Mouse (Mus musculus) forebrain, postnatal 0 days (tissue): Measurements from ENCODE around the gene Wnk2. TPM values are rescaled to one million over a fixed set of nuclear protein-coding genes. Genes with fewer than 3 reads are reported as not detected.
A peak's percentile ranks its signal among the peaks of the same experiment; 100 is the strongest.

Experiments used
- ATAC-seq: fragments of 200-750 bp; cut with Nextera tagmentation; 2 replicates; pipeline ENCODE4 v1.8.0; 2017; ENCODE audit warnings: mild to moderate bottlenecking, moderate library complexity
- DNase-seq: peaks from one replicate; pipeline ENCODE4 v3.0.0-alpha.2; 2015
- H3K27ac ChIP-seq: fragments of 300-500 bp; sonication (generic); 2 replicates; pipeline ENCODE4 v1.5.1; 2014; ENCODE audit warnings: low read depth, mild to moderate bottlenecking, antibody characterized with exemption, low read length, moderate library complexity, mixed read lengths
- H3K27me3 ChIP-seq: fragments of 300-500 bp; sonication (generic); 2 replicates; pipeline ENCODE4 v1.6.1; 2014; ENCODE audit warnings: mild to moderate bottlenecking, low read length, mixed read lengths; ENCODE audit not compliant: insufficient read depth
- H3K36me3 ChIP-seq: fragments of 300-500 bp; sonication (generic); 2 replicates; pipeline ENCODE4 v1.6.1; 2014; ENCODE audit warnings: mild to moderate bottlenecking, moderate library complexity; ENCODE audit not compliant: insufficient read depth
- H3K4me1 ChIP-seq: fragments of 300-500 bp; sonication (generic); 2 replicates; pipeline ENCODE4 v1.6.1; 2014; ENCODE audit warnings: antibody characterized with exemption; ENCODE audit not compliant: insufficient read depth
- H3K4me2 ChIP-seq: fragments of 300-500 bp; sonication (generic); 2 replicates; pipeline ENCODE4 v1.6.1; 2014; ENCODE audit warnings: low read depth, mild to moderate bottlenecking, moderate library complexity
- H3K4me3 ChIP-seq: fragments of 300-500 bp; sonication (generic); 2 replicates; pipeline ENCODE4 v1.5.1; 2014; ENCODE audit warnings: low read depth, low read length, mixed read lengths
- H3K9ac ChIP-seq: fragments of 300-500 bp; sonication (generic); 2 replicates; pipeline ENCODE4 v1.6.1; 2014; ENCODE audit warnings: mild to moderate bottlenecking
- H3K9me3 ChIP-seq: fragments of 300-500 bp; sonication (generic); 2 replicates; pipeline ENCODE4 v1.6.1; 2016; ENCODE audit warnings: low read length
- CTCF ChIP-seq: sonication (generic); IDR thresholded peaks from 2 replicates; pipeline ENCODE4 v1.5.1; 2016; ENCODE audit warnings: antibody characterized with exemption, control low read depth, low read depth
- WGBS: fragments of 180-500 bp; shearing (Covaris S2); extraction: QIAGEN DNeasy Blood & Tissue Kit; methylation state at CpG from one replicate; pipeline ENCODE4 v1.1.7; 2014; 5-methylcytosine and 5-hydroxymethylcytosine counted together
- polyA plus RNA-seq: library from polyadenylated mRNA; unstranded; fragments of >200 nt; fragmentation: Nextera tagmentation; extraction: Ambion mirVana; gene quantifications from 2 replicates; pipeline ENCODE4 v1.2.1, GENCODE M21; 2015
- total RNA-seq: library from RNA; depleted of rRNA; stranded (reverse); fragments of >200 nt; gene quantifications from 2 replicates; pipeline ENCODE4 v1.2.3, GENCODE M21; 2014; rRNA removed

Gene Wnk2
- total and polyA plus RNA-seq, 2 experiments from 2014 or later = 15.2 to 46.6 TPM

GRCm38 (mm10) chr13:48992914-48993313 is 154.9 kb downstream of the Wnk2 start:
- no peak for TF ChIP-seq CTCF
- peak; percentile 82 for ATAC-seq
- no peaks in the 10 kb centered on the region for H3K27me3 ChIP-seq
- peaks cover 5% of the 10 kb centered on the region; the same call in 1 of the 2 replicates for H3K4me1 ChIP-seq
- H3K9me3 ChIP-seq = no peaks in the 10 kb centered on the region
- DNase-seq = peak; percentile 70
- no peak overlapping the region for H3K9ac ChIP-seq
- H3K27ac ChIP-seq = no peak overlapping the region
- H3K36me3 ChIP-seq = no peaks in the 10 kb centered on the region
- H3K4me3 ChIP-seq = no peak overlapping the region
- no peak overlapping the region for H3K4me2 ChIP-seq

DNA sequence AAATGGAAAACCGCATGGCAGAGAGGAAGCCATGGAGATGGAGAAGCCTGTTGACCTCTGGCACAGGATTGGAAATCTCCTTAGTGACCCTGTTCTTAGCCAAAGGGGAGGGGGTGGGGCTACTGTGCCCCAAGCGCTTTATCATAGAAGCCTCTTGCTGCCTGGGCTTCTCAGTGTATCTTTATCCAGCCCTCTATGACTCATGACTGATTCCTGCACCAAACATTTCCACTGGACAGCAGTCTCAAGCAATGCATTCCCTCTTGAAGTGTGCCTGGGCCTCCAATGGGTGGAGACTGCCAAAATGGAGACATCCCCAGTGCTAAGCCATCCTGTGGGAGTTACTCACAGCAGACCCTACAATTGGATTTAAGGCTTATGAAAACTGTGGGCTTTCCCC is 157.7 kb downstream of the Wnk2 start:
- Histone ChIP-seq H3K36me3 (no peaks in the 10 kb centered on the region), H3K27me3 (no peaks in the 10 kb centered on the region), H3K4me2 (no peak overlapping the region), H3K9ac (no peak overlapping the region), H3K9me3 (no peaks in the 10 kb centered on the region), H3K4me1 (peaks cover 4% of the 10 kb centered on the region; the same call in 1 of the 2 replicates), H3K4me3 (no peak overlapping the region), H3K27ac (no peak overlapping the region)
- WGBS = 93% methylated on average over 2 of the region's 2 CpGs
- DNase-seq = no peak
- TF ChIP-seq CTCF = no peak
- no peak for ATAC-seq

Other genes starting within 250 kb of the Wnk2 start
- 45.2 and 59.0 TPM in 2 replicates for gene Fam120a, start 180.0 kb downstream of the Wnk2 start, total RNA-seq
- 7.1 and 9.5 TPM in 2 replicates for gene Fam120a, start 180.0 kb downstream of the Wnk2 start, polyA plus RNA-seq
- 16.5 and 28.6 TPM in 2 replicates for gene Ninj1, start 39.5 kb upstream of the Wnk2 start, total RNA-seq
- gene Ninj1, start 39.5 kb upstream of the Wnk2 start, polyA plus RNA-seq = 37.0 and 43.1 TPM in 2 replicates
- 14.9 and 15.8 TPM in 2 replicates for gene Card19, start 68.0 kb upstream of the Wnk2 start, total RNA-seq
- 32.0 TPM in 2 replicates for gene Card19, start 68.0 kb upstream of the Wnk2 start, polyA plus RNA-seq
- gene Susd3, start 100.7 kb upstream of the Wnk2 start, total RNA-seq = 0.38 and 0.85 TPM in 2 replicates
- 0.77 and 1.2 TPM in 2 replicates for gene Susd3, start 100.7 kb upstream of the Wnk2 start, polyA plus RNA-seq
- 14.0 and 17.2 TPM in 2 replicates for gene Fgd3, start 172.3 kb upstream of the Wnk2 start, total RNA-seq
- 2.0 and 2.8 TPM in 2 replicates for gene Fgd3, start 172.3 kb upstream of the Wnk2 start, polyA plus RNA-seq
- gene Bicd2, start 193.6 kb upstream of the Wnk2 start, total RNA-seq = 40.9 and 50.9 TPM in 2 replicates
- gene Bicd2, start 193.6 kb upstream of the Wnk2 start, polyA plus RNA-seq = 20.8 and 23.7 TPM in 2 replicates